Mouse (Mus musculus) small intestine, adult 2 months (tissue): Measurements from ENCODE around the gene Sorbs2. TPM values are rescaled to one million over a fixed set of nuclear protein-coding genes. Genes with fewer than 3 reads are reported as not detected.

Experiments
- H3K27ac ChIP-seq: fragments of 200-500 bp; 2 replicates; pipeline ENCODE4 v1.5.1; 2012; ENCODE audit warnings: low read depth, low read length, control low read depth, inconsistent platforms; ENCODE audit not compliant: insufficient read depth
- H3K27me3 ChIP-seq: fragments of 200-500 bp; 2 replicates; pipeline ENCODE4 v1.6.1; 2012; ENCODE audit warnings: mild to moderate bottlenecking, moderate library complexity, low read length, inconsistent platforms; ENCODE audit not compliant: control insufficient read depth, insufficient read depth
- H3K36me3 ChIP-seq: fragments of 200-500 bp; 2 replicates; pipeline ENCODE4 v1.6.1; 2012; ENCODE audit warnings: mild to moderate bottlenecking, low read length, control low read depth, inconsistent platforms; ENCODE audit not compliant: control insufficient read depth, insufficient read depth
- H3K4me1 ChIP-seq: fragments of 200-500 bp; 2 replicates; pipeline ENCODE4 v1.6.1; 2012; ENCODE audit warnings: low read length, inconsistent platforms, mixed read lengths; ENCODE audit not compliant: control insufficient read depth, insufficient read depth, insufficient read length
- H3K4me3 ChIP-seq: fragments of 200-500 bp; 2 replicates; pipeline ENCODE4 v1.5.1; 2012; ENCODE audit warnings: low read depth, mild to moderate bottlenecking, control low read depth, inconsistent platforms, low read length, moderate library complexity
- CTCF ChIP-seq: fragments of 200-500 bp; IDR thresholded peaks from 2 replicates; pipeline ENCODE4 v1.5.1; 2012; ENCODE audit warnings: low read depth, mild to moderate bottlenecking, control low read depth, inconsistent platforms, low read length, moderate library complexity, mixed read lengths; ENCODE audit not compliant: insufficient replicate concordance, insufficient read length; ENCODE audit errors: extremely low read depth
- POLR2A ChIP-seq: fragments of 200-500 bp; IDR thresholded peaks from 2 replicates; pipeline ENCODE4 v1.6.1; 2012; ENCODE audit warnings: low read depth, mild to moderate bottlenecking, control low read depth, inconsistent platforms, low read length, moderate library complexity
- WGBS: fragments of 180-500 bp; shearing (Covaris S2); methylation state at CpG from one replicate; pipeline ENCODE4 v1.1.7; 2018; 5-methylcytosine and 5-hydroxymethylcytosine counted together
- polyA plus RNA-seq: library from polyadenylated mRNA; depleted of rRNA; stranded (reverse); fragments of >200 nt; gene quantifications from 2 replicates; pipeline ENCODE4 v1.2.3, GENCODE M21; 2012

Sorbs2 gene
- polyA plus RNA-seq, 1 experiment, result 5.7 TPM

DNA sequence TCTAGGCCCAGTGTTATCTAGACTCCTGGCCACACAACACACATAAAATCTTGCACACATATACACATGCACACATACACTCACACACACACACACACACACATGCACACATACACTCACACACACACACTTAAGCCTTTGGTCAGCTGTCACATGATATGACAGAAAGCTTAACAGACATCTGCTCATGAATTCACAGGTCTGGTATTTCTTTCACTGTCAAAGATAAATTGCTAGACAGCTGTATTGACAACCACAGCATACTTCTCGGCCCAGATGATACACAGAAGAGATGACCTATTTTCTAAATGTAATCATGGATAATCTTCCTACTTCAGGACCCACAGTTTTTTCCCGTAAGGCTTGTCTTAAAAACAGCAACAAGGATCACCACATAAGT, 326.3 kb downstream of the Sorbs2 start:
- Histone ChIP-seq H3K27me3 (no peaks in the 10 kb centered on the region), H3K4me1 (no peaks in the 10 kb centered on the region), H3K36me3 (no peaks in the 10 kb centered on the region), H3K4me3 (no peak overlapping the region), H3K27ac (no peak overlapping the region)
- no peak for TF ChIP-seq CTCF
- no peak for TF ChIP-seq POLR2A
- 62% methylated on average over 2 of the region's 2 CpGs for WGBS

- Histone ChIP-seq H3K4me1 (no peaks in the 10 kb centered on the region), H3K27me3 (no peaks in the 10 kb centered on the region), H3K27ac (no peak overlapping the region), H3K36me3 (no peaks in the 10 kb centered on the region), H3K4me3 (no peak overlapping the region)
- 81% methylated on average over 5 of the region's 5 CpGs for WGBS
- TF ChIP-seq POLR2A, result no peak
- no peak for TF ChIP-seq CTCF
Observed at GRCm38 (mm10) chr8:45843306-45843705, 335.7 kb downstream of the Sorbs2 start.

DNA sequence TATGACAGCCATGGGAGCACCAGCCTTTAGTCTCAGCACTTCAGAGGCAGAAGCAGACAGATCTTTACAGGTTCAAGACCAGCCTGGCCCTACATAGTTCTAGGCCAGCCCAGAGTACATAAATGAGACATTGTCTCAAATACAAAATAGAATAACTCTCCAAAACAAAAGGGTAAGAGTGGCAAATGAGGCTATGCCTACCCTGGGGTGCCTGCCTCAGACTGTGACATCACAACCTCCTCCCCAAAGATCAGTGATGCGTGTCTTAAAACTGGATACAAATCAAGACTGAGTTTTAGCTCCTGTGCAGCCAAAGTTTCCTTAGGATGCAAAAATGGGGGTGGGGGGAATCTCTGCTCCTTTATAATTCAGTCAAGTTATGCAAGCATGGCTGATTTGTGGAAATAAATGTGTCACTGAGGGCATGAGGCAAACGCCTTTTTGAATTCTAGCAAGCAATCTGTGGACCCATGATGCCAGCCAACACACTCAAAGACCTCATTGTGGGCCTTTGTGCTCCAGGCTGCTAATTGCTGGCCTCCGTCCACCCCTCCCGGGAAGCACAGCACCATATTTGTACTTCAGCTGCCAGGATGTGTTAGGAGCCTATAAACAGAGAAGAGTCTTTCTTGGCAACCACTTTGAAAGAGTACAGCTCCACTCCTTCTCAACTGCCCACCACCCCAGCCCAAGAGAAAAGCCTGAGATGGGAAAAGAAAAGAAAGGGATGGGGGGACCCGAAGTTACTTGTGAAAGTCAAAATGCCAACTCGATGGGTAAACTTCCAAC, 336.7 kb downstream of the Sorbs2 start:
- TF ChIP-seq POLR2A, result no peak
- TF ChIP-seq CTCF, result no peak

GRCm38 (mm10) chr8:45844911-45845481, 337.4 kb downstream of the Sorbs2 start:
- no peaks in the 10 kb centered on the region for H3K4me1 ChIP-seq
- WGBS, result 53% methylated on average over 14 of the region's 14 CpGs
- H3K4me3 ChIP-seq, result no peak overlapping the region
- H3K27me3 ChIP-seq, result no peaks in the 10 kb centered on the region
- no peaks in the 10 kb centered on the region for H3K36me3 ChIP-seq
- peak overlapping the region; percentile 64 for H3K27ac ChIP-seq
- TF ChIP-seq POLR2A (no peak), CTCF (no peak)

More for the DNA sequence above, 336.7 kb downstream of the Sorbs2 start:
- Histone ChIP-seq H3K27ac (peak overlapping the region; percentile 64), H3K36me3 (no peaks in the 10 kb centered on the region), H3K4me1 (no peaks in the 10 kb centered on the region), H3K4me3 (no peak overlapping the region), H3K27me3 (no peaks in the 10 kb centered on the region)
- 61% methylated on average over 6 of the region's 6 CpGs for WGBS

- WGBS, result 78% methylated on average over 4 of the region's 4 CpGs
- no peaks in the 10 kb centered on the region for H3K27me3 ChIP-seq
- TF ChIP-seq POLR2A (no peak), CTCF (no peak)
- peak overlapping the region; percentile 64 for H3K27ac ChIP-seq
- no peaks in the 10 kb centered on the region for H3K4me1 ChIP-seq
- no peaks in the 10 kb centered on the region for H3K36me3 ChIP-seq
- no peak overlapping the region for H3K4me3 ChIP-seq
Observed at GRCm38 (mm10) chr8:45845906-45846305, 338.3 kb downstream of the Sorbs2 start.

- TF ChIP-seq CTCF (no peak), POLR2A (no peak)
- WGBS, result 68% methylated on average over 4 of the region's 4 CpGs
- no peaks in the 10 kb centered on the region for H3K27me3 ChIP-seq
- no peak overlapping the region for H3K27ac ChIP-seq
- no peak overlapping the region for H3K4me3 ChIP-seq
- no peaks in the 10 kb centered on the region for H3K36me3 ChIP-seq
- peaks cover 5% of the 10 kb centered on the region for H3K4me1 ChIP-seq
Observed at GRCm38 (mm10) chr8:45855118-45855517, 347.5 kb downstream of the Sorbs2 start.

DNA sequence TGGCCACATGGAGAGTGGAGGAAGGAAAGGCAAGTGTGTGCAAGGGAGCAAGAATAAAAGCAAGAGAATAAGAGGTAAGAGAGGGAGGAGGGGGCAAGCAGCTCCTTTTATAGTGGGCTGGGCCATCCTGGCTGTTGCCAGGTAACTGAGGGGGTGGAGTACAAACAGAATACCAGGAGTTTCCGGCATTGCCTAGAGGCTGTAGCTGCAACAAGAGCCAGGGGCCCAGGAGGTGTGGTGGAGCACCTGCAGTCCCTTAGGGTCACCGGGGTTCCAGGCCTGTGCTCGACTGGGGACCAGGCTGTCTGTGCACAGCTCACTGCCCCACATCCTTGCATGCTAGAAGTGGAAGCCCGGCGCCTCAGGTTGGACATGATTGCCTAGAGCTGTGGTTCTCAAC, 350.1 kb downstream of the Sorbs2 start:
- Histone ChIP-seq H3K27ac (no peak overlapping the region), H3K36me3 (no peaks in the 10 kb centered on the region), H3K4me3 (no peak overlapping the region), H3K27me3 (no peaks in the 10 kb centered on the region), H3K4me1 (peaks cover 5% of the 10 kb centered on the region)
- WGBS, result 26% methylated on average over 5 of the region's 5 CpGs
- TF ChIP-seq CTCF (no peak), POLR2A (no peak)
